Mouse (Mus musculus): ENCODE data around the gene Zdhhc17. TPM values are rescaled to one million over a fixed set of nuclear protein-coding genes. Genes with fewer than 3 reads are reported as not detected.

Gene Zdhhc17
- polyA plus RNA-seq (2014; fragmentation: Nextera tagmentation; extraction: Ambion mirVana), result 32.4 and 34.2 TPM in 2 replicates

DNA sequence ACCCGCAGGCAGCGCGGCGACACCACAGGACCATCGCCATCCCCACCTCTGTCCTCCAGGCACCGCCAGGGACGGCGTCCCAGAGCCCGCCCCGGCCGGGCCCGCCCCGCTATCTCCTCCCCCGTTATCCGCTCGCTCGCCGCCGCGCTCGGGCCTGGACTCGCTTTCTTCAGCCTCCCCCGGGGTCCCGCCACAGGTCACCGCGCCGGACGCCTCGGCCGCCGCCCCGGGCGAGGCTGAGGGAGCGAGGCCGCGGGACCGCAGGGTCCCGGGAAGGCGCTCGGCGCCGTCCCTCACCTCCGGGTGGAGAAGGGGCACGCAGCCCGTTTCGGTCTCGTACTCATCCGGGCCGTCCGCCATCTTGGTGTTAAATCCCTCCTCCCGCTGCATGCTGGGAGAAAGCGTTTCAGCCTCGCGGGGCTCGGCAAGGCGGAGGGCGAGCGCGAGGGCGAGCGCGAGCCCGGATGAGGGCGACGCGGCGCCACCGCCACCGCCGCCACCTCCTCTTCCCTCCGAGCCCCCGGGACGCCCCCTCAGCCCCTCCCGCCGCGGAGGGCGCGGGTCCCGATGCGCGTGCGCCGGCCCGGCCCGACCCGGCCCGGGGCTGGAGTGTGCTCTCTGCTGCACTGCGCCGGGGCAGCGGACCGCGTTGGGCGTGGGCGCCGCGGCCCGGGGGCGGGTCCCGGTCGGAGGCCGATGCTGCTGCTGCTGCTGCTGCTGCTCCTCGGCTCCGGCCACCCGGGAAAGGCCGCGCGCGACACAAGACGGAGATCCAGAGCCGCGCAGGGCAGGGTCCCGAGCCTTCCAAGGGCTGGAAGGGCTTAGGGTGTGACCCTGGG lies at the start of gene Zdhhc17:
Gene Zdhhc17 (minus strand): TSS at position 500 of the 839 bp plus-strand sequence.
- under 1% methylated on average over 98 of the region's 112 CpGs for WGBS
- Histone ChIP-seq H3K4me1 (ENCODE audit: control insufficient read depth, insufficient read depth, low read length) (peaks cover 8% of the 10 kb centered on the region; the same call in 1 of the 2 replicates), H3K4me2 (replicated peaks; ENCODE audit: low read depth, low read length) (peak within 1 kb of the TSS; percentile 78), H3K9ac (replicated peaks; ENCODE audit: low read depth, low read length) (peak within 1 kb of the TSS; percentile 95), H3K27ac (ENCODE audit: low read length) (peak within 1 kb of the TSS; percentile 96), H3K9me3 (ENCODE audit: control insufficient read depth, low read depth, low read length) (no peaks in the 10 kb centered on the region), H3K36me3 (ENCODE audit: control insufficient read depth, insufficient read depth, low read length) (no peaks in the 10 kb centered on the region), H3K4me3 (ENCODE audit: low read depth, low read length) (peak within 1 kb of the TSS; percentile 91), H3K27me3 (ENCODE audit: control insufficient read depth, insufficient read depth, low read length) (no peaks in the 10 kb centered on the region)
- peak; percentile 92 for ATAC-seq (ENCODE audit: insufficient number of reproducible peaks, insufficient read depth, low FRiP score, low read depth)

DNA sequence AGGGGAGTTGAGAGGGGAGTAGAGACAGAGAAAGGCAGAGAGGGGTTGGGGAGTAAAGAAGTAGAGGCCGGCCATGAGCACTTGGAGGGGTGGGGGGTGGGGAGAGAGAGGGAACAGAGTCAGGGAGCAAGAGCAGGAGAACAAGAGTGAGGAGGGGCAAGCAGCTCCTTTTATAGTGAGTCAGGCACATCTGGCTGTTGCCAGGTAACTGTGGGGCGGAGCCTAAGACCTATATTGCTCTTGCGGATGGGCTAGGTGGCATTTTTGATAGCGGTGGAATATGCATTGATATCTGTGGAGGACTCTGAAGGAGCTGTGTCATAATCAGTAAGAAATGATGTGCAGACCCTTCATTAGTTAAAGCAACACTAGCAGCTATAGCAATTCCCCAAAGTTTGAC lies 45.8 kb upstream of the Zdhhc17 start:
- H3K4me1 ChIP-seq (ENCODE audit: control insufficient read depth, insufficient read depth, low read length), result no peaks in the 10 kb centered on the region
- no peak overlapping the region for H3K27ac ChIP-seq (ENCODE audit: low read length)
- no peak overlapping the region for H3K4me2 ChIP-seq (replicated peaks; ENCODE audit: low read depth, low read length)
- no peaks in the 10 kb centered on the region for H3K27me3 ChIP-seq (ENCODE audit: control insufficient read depth, insufficient read depth, low read length)
- no peaks in the 10 kb centered on the region for H3K36me3 ChIP-seq (ENCODE audit: control insufficient read depth, insufficient read depth, low read length)
- H3K9ac ChIP-seq (replicated peaks; ENCODE audit: low read depth, low read length), result no peak overlapping the region
- 59% methylated on average over 4 of the region's 4 CpGs for WGBS
- no peak overlapping the region for H3K4me3 ChIP-seq (ENCODE audit: low read depth, low read length)
- no peak for ATAC-seq (ENCODE audit: insufficient number of reproducible peaks, insufficient read depth, low FRiP score, low read depth)
- no peaks in the 10 kb centered on the region for H3K9me3 ChIP-seq (ENCODE audit: control insufficient read depth, low read depth, low read length)

DNA sequence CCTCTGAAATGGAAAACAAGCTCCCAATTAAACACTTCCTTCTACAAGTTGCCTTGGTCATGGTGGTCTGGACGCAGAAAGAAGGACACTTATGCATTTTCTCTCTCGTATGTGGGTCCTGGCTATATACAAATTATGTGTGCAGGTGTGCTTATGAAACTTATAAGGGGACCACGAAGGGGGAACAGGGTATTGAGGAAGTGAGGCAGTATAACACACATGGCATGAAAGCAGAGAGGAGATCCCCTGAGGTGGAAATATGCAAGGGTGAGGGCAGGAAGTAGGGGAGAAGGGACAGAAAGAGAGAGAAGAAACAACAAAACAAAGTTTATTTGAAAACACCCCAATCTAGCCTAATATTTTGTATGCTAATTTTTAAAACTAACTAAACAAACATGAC lies 41.7 kb upstream of the Zdhhc17 start:
- H3K9me3 ChIP-seq (ENCODE audit: control insufficient read depth, low read depth, low read length), result no peaks in the 10 kb centered on the region
- no peak overlapping the region for H3K4me2 ChIP-seq (replicated peaks; ENCODE audit: low read depth, low read length)
- no peaks in the 10 kb centered on the region for H3K36me3 ChIP-seq (ENCODE audit: control insufficient read depth, insufficient read depth, low read length)
- H3K9ac ChIP-seq (replicated peaks; ENCODE audit: low read depth, low read length), result no peak overlapping the region
- no peak overlapping the region for H3K4me3 ChIP-seq (ENCODE audit: low read depth, low read length)
- no peak for ATAC-seq (ENCODE audit: insufficient number of reproducible peaks, insufficient read depth, low FRiP score, low read depth)
- WGBS, result 90% methylated on average over 3 of the region's 3 CpGs
- no peak overlapping the region for H3K27ac ChIP-seq (ENCODE audit: low read length)
- H3K4me1 ChIP-seq (ENCODE audit: control insufficient read depth, insufficient read depth, low read length), result no peaks in the 10 kb centered on the region
- no peaks in the 10 kb centered on the region for H3K27me3 ChIP-seq (ENCODE audit: control insufficient read depth, insufficient read depth, low read length)

DNA sequence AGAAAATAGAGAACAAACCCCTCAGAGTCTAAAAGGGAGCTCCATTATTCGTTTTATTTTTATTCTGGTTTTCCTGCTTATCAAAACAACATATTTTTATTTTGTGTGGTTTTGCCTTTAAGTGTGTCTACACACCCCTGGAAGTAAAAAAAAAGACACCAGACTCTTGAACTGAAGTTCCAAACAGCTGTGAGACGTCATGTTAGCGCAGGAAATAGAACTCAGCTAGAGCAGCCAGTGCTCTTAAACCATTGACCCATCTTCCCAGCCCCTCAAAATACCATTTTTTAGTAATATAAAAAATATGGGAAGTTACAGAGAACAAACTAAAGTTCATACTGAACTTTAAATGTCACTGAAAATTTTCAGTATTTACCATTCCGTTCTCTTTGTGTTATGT lies 40.6 kb upstream of the Zdhhc17 start:
- Histone ChIP-seq H3K4me1 (ENCODE audit: control insufficient read depth, insufficient read depth, low read length) (no peaks in the 10 kb centered on the region), H3K27me3 (ENCODE audit: control insufficient read depth, insufficient read depth, low read length) (no peaks in the 10 kb centered on the region), H3K4me3 (ENCODE audit: low read depth, low read length) (no peak overlapping the region), H3K9ac (replicated peaks; ENCODE audit: low read depth, low read length) (no peak overlapping the region), H3K4me2 (replicated peaks; ENCODE audit: low read depth, low read length) (no peak overlapping the region), H3K9me3 (ENCODE audit: control insufficient read depth, low read depth, low read length) (no peaks in the 10 kb centered on the region), H3K36me3 (ENCODE audit: control insufficient read depth, insufficient read depth, low read length) (no peaks in the 10 kb centered on the region), H3K27ac (ENCODE audit: low read length) (no peak overlapping the region)
- no peak for ATAC-seq (ENCODE audit: insufficient number of reproducible peaks, insufficient read depth, low FRiP score, low read depth)
- WGBS, result 58% methylated on average over 4 of the region's 4 CpGs

DNA sequence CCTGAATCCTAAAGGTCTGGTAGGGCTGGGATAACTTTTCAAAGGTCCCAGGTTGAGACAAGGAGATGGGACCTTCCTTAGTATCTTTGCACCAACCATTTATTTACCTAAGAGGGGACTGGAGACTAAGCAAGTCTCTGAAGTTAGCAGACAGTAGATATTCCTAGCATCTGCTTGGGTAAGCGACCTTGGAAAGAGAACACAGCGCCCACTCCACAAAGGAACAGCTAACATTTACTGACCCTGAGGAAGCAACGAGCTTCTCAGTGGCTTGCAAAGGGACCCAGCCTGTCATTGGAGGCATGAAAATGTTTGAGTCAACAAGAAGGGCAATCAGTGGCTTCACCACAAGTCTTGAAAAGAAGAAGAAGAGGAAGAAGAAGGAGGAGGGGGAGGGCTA lies 40.1 kb upstream of the Zdhhc17 start:
- Histone ChIP-seq H3K4me1 (ENCODE audit: control insufficient read depth, insufficient read depth, low read length) (no peaks in the 10 kb centered on the region), H3K27ac (ENCODE audit: low read length) (no peak overlapping the region), H3K9ac (replicated peaks; ENCODE audit: low read depth, low read length) (no peak overlapping the region), H3K4me3 (ENCODE audit: low read depth, low read length) (no peak overlapping the region), H3K27me3 (ENCODE audit: control insufficient read depth, insufficient read depth, low read length) (no peaks in the 10 kb centered on the region), H3K4me2 (replicated peaks; ENCODE audit: low read depth, low read length) (no peak overlapping the region), H3K36me3 (ENCODE audit: control insufficient read depth, insufficient read depth, low read length) (no peaks in the 10 kb centered on the region), H3K9me3 (ENCODE audit: control insufficient read depth, low read depth, low read length) (no peaks in the 10 kb centered on the region)
- ATAC-seq (ENCODE audit: insufficient number of reproducible peaks, insufficient read depth, low FRiP score, low read depth), result no peak
- 72% methylated on average over 3 of the region's 3 CpGs for WGBS

DNA sequence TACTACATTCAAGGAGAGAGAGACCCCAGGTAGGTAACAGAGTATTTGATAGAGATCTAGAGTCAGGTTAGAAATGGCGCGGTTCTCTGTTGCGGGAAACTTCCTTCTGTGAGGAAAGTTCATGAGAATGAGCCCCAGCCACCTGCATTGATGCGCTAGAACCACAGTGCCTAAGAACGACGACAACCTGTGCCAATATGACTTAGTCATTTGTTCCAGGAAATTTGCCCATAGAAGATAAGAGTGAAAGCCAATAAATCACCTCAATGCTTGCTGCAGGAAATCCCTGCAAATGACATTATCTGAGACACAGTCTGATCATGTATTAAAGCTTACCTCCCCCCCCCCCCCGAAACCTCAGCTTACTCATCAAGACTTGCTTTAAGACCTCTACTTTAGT lies 38.0 kb upstream of the Zdhhc17 start:
- Histone ChIP-seq H3K36me3 (ENCODE audit: control insufficient read depth, insufficient read depth, low read length) (no peaks in the 10 kb centered on the region), H3K27ac (ENCODE audit: low read length) (no peak overlapping the region), H3K27me3 (ENCODE audit: control insufficient read depth, insufficient read depth, low read length) (no peaks in the 10 kb centered on the region), H3K4me1 (ENCODE audit: control insufficient read depth, insufficient read depth, low read length) (no peaks in the 10 kb centered on the region), H3K4me3 (ENCODE audit: low read depth, low read length) (no peak overlapping the region), H3K4me2 (replicated peaks; ENCODE audit: low read depth, low read length) (no peak overlapping the region), H3K9ac (replicated peaks; ENCODE audit: low read depth, low read length) (no peak overlapping the region), H3K9me3 (ENCODE audit: control insufficient read depth, low read depth, low read length) (peaks cover 7% of the 10 kb centered on the region; the same call in 1 of the 2 replicates)
- ATAC-seq (ENCODE audit: insufficient number of reproducible peaks, insufficient read depth, low FRiP score, low read depth), result no peak
- 78% methylated on average over 7 of the region's 7 CpGs for WGBS

DNA sequence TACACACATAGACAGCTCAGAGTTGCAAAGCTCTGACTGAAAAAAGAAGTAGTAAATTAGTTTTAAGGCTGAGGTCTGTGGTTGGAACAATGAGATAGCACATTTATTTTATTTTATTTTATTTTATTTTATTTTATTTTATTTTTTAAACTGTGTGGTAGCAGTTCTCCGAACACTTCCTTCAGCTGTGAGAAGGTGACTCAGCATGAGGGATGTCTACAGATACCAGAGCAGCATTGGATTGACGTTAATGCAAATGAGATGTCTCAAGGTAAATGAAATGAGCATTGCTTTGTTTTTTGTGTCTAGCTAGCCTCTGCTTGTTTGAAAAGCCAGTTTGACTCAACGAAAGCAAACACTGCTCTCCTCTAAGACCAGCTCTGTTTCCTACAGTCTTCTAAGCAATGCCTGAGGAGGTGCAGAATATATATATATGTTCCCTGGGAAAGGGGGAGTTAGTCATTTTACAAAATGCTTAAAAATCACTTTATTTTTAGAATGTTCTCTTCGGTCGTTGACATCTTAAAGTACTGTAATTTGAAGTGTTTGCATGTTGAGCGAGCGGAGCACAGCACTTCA lies 30.2 kb upstream of the Zdhhc17 start:
- peaks cover 7% of the 10 kb centered on the region; the same call in 1 of the 2 replicates for H3K9me3 ChIP-seq (ENCODE audit: control insufficient read depth, low read depth, low read length)
- no peak overlapping the region for H3K9ac ChIP-seq (replicated peaks; ENCODE audit: low read depth, low read length)
- no peak overlapping the region for H3K27ac ChIP-seq (ENCODE audit: low read length)
- WGBS, result 58% methylated on average over 7 of the region's 7 CpGs
- no peaks in the 10 kb centered on the region for H3K27me3 ChIP-seq (ENCODE audit: control insufficient read depth, insufficient read depth, low read length)
- no peaks in the 10 kb centered on the region for H3K36me3 ChIP-seq (ENCODE audit: control insufficient read depth, insufficient read depth, low read length)
- H3K4me3 ChIP-seq (ENCODE audit: low read depth, low read length), result no peak overlapping the region
- ATAC-seq (ENCODE audit: insufficient number of reproducible peaks, insufficient read depth, low FRiP score, low read depth), result no peak
- no peaks in the 10 kb centered on the region for H3K4me1 ChIP-seq (ENCODE audit: control insufficient read depth, insufficient read depth, low read length)
- no peak overlapping the region for H3K4me2 ChIP-seq (replicated peaks; ENCODE audit: low read depth, low read length)

DNA sequence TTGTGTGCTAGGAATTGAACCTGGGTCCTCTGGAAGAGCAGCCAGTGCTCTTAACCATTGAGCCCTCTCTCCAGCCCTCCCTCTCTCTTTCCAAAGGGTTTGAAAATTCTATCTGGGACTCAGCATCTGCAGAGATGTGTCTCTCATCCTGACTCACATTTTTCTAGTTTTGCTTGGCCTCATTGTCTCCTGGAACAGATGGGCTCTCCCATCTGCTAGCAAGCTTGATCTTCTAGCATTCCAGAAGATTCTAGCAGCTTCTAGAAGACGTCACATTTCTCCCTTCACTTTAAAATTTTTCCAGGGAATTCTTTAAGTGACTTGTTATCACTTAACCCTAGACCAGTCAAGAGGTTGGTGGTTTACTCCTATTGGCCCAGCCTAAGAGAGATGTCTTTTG lies 26.9 kb upstream of the Zdhhc17 start:
- Histone ChIP-seq H3K27ac (ENCODE audit: low read length) (no peak overlapping the region), H3K4me1 (ENCODE audit: control insufficient read depth, insufficient read depth, low read length) (no peaks in the 10 kb centered on the region), H3K9ac (replicated peaks; ENCODE audit: low read depth, low read length) (no peak overlapping the region), H3K4me3 (ENCODE audit: low read depth, low read length) (no peak overlapping the region), H3K4me2 (replicated peaks; ENCODE audit: low read depth, low read length) (no peak overlapping the region), H3K27me3 (ENCODE audit: control insufficient read depth, insufficient read depth, low read length) (no peaks in the 10 kb centered on the region), H3K9me3 (ENCODE audit: control insufficient read depth, low read depth, low read length) (no peaks in the 10 kb centered on the region), H3K36me3 (ENCODE audit: control insufficient read depth, insufficient read depth, low read length) (no peaks in the 10 kb centered on the region)
- WGBS, result 78% methylated on average over 1 of the region's 1 CpGs
- ATAC-seq (ENCODE audit: insufficient number of reproducible peaks, insufficient read depth, low FRiP score, low read depth), result no peak

Data from stomach, embryonic 14.5 days (tissue).